Mouse (Mus musculus): Measurements from ENCODE around the gene Snx11. TPM values are rescaled to one million over a fixed set of nuclear protein-coding genes. Genes with fewer than 3 reads are reported as not detected.

Gene Snx11
- total and polyA plus RNA-seq, 3 experiments = 9.9 to 19.9 (median 18.9) TPM

DNA sequence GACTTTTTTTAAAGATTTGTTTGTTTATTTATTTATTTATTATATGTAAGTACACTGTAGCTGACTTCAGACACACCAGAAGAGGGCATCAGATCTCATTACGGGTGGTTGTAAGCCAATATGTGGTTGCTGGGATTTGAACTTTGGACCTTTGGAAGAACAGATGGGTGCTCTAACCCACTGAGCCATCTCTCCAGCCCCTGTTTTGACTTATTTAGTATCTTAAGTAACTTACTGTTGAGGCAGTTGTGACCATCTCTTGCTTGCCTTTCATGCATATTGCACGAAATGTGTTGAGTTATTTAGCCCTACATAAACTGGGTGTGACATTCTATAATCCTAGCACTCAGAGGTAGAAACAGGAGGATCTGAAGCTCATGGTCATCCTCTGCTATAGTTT lies 22.2 kb upstream of the Snx11 start:
- DNase-seq (ENCODE audit: low spot score) (no peak), ATAC-seq (ENCODE audit: extremely low read depth, insufficient number of reproducible peaks, low FRiP score, poor library complexity, severe bottlenecking) (no peak)
- H3K36me3 ChIP-seq (replicated peaks) = peaks cover 83% of the 10 kb centered on the region
- H3K27me3 ChIP-seq (ENCODE audit: insufficient read depth, low read length) = no peaks in the 10 kb centered on the region
- no peaks in the 10 kb centered on the region for H3K9me3 ChIP-seq (replicated peaks)
- peaks cover 11% of the 10 kb centered on the region for H3K4me1 ChIP-seq (ENCODE audit: insufficient read depth, low read depth, low read length)
- TF ChIP-seq GATA1 (IDR thresholded peaks at IDR 0.05; ENCODE audit: borderline replicate concordance, low read length) (no peak), CTCF (IDR thresholded peaks at IDR 0.05; ENCODE audit: low read depth, low read length) (no peak), POLR2AphosphoS5 (IDR thresholded peaks at IDR 0.05; ENCODE audit: insufficient replicate concordance, low read depth, low read length) (no peak), TAL1 (conservative IDR thresholded peaks at IDR 0.05; ENCODE audit: low read depth, low read length) (no peak), GATA2 (IDR thresholded peaks at IDR 0.05; ENCODE audit: borderline replicate concordance, low read depth, low read length) (no peak)
- no peak overlapping the region for H3K4me3 ChIP-seq (ENCODE audit: low read depth, low read length)

DNA sequence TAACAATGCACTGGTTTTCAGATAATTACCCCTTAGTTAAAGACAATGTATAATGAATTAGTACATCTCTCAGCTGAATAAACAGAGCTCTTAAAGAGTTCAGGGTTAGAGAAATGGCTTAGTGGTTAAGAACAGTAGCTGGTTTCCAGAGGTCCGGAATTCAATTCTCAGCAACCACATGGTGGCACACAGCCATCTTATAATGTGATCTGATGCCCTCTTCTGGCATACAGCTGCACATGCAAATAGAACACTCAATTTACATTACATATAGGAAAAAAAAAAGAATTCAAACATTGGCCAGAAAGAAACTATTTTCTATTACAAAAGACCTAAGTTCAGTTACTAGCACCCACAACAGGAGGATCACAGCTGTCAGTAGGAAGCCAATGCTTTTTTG lies 19.2 kb upstream of the Snx11 start:
- Histone ChIP-seq H3K9me3 (replicated peaks) (no peaks in the 10 kb centered on the region), H3K4me3 (ENCODE audit: low read depth, low read length) (no peak overlapping the region), H3K4me1 (ENCODE audit: insufficient read depth, low read depth, low read length) (peaks cover 17% of the 10 kb centered on the region), H3K36me3 (replicated peaks) (peaks cover 70% of the 10 kb centered on the region), H3K27me3 (ENCODE audit: insufficient read depth, low read length) (no peaks in the 10 kb centered on the region)
- TF ChIP-seq CTCF (IDR thresholded peaks at IDR 0.05; ENCODE audit: low read depth, low read length) (no peak), GATA2 (IDR thresholded peaks at IDR 0.05; ENCODE audit: borderline replicate concordance, low read depth, low read length) (no peak), POLR2AphosphoS5 (IDR thresholded peaks at IDR 0.05; ENCODE audit: insufficient replicate concordance, low read depth, low read length) (no peak), GATA1 (IDR thresholded peaks at IDR 0.05; ENCODE audit: borderline replicate concordance, low read length) (no peak), TAL1 (conservative IDR thresholded peaks at IDR 0.05; ENCODE audit: low read depth, low read length) (no peak)
- no peak for ATAC-seq (ENCODE audit: extremely low read depth, insufficient number of reproducible peaks, low FRiP score, poor library complexity, severe bottlenecking)
- DNase-seq (ENCODE audit: low spot score) = no peak

DNA sequence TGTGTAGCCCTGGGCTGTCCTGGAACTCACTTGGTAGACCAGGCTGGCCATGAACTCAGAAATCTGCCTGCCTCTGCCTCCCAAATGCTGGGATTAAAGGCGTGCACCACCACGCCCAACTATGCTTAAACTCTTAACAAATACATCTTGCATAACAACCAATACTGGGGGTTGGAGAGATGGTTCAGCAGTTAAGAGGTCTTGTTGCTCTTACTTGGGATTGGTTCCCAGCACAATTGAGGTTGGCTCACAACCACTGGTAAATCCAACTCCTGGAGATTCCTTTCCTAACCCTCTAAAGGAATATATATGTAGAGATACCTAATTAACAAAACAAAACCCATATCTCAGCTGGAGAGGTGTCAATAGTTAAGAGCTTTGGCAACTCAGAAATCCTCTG lies 18.7 kb upstream of the Snx11 start:
- TF ChIP-seq POLR2AphosphoS5 (IDR thresholded peaks at IDR 0.05; ENCODE audit: insufficient replicate concordance, low read depth, low read length) = no peak
- no peak for TF ChIP-seq CTCF (IDR thresholded peaks at IDR 0.05; ENCODE audit: low read depth, low read length)
- no peak for TF ChIP-seq GATA1 (IDR thresholded peaks at IDR 0.05; ENCODE audit: borderline replicate concordance, low read length)
- no peak for TF ChIP-seq GATA2 (IDR thresholded peaks at IDR 0.05; ENCODE audit: borderline replicate concordance, low read depth, low read length)
- no peak for TF ChIP-seq TAL1 (conservative IDR thresholded peaks at IDR 0.05; ENCODE audit: low read depth, low read length)
- no peak for ATAC-seq (ENCODE audit: extremely low read depth, insufficient number of reproducible peaks, low FRiP score, poor library complexity, severe bottlenecking)
- Histone ChIP-seq H3K4me3 (ENCODE audit: low read depth, low read length) (no peak overlapping the region), H3K27me3 (ENCODE audit: insufficient read depth, low read length) (no peaks in the 10 kb centered on the region), H3K9me3 (replicated peaks) (no peaks in the 10 kb centered on the region), H3K36me3 (replicated peaks) (peaks cover 68% of the 10 kb centered on the region), H3K4me1 (ENCODE audit: insufficient read depth, low read depth, low read length) (peaks cover 15% of the 10 kb centered on the region)
- no peak for DNase-seq (ENCODE audit: low spot score)

DNA sequence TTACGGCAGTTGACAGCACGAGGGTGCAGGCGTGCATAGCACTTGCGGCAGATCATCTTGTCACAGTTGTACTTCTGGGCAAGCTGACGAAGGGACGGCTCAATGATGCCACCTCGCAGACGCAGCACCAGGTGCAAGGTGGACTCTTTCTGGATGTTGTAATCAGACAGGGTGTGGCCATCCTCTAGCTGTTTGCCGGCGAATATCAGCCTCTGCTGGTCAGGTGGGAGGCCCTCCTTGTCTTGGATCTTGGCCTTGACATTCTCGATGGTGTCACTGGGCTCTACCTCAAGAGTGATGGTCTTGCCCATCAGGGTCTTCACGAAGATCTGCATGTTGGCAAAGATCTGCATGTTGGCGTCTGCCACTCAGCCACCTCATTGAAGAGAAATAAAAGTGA lies 18.1 kb upstream of the Snx11 start:
- no peak for TF ChIP-seq TAL1 (conservative IDR thresholded peaks at IDR 0.05; ENCODE audit: low read depth, low read length)
- no peak for TF ChIP-seq POLR2AphosphoS5 (IDR thresholded peaks at IDR 0.05; ENCODE audit: insufficient replicate concordance, low read depth, low read length)
- TF ChIP-seq CTCF (IDR thresholded peaks at IDR 0.05; ENCODE audit: low read depth, low read length) = no peak
- TF ChIP-seq GATA1 (IDR thresholded peaks at IDR 0.05; ENCODE audit: borderline replicate concordance, low read length) = no peak
- TF ChIP-seq GATA2 (IDR thresholded peaks at IDR 0.05; ENCODE audit: borderline replicate concordance, low read depth, low read length) = no peak

DNA sequence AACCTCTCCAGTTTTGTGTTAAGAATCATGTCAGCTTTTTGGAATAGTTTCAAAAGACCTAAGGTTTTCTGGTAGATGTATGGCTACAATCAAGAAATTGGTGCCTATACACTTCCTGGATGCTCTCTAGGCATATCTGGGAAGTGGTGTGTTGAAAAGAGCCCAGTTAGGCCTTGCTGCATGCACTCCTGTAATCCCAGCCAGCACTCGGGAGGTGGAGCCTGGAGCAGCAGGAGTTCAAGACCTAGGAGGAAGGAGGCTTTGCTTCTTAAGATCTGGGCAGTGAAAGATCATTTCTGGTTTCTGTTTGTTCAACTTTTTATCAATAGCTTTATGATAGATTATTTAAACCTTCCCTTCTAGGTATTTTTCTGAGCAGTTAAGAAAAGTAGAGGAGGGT lies 13.3 kb upstream of the Snx11 start:
- TF ChIP-seq CTCF (IDR thresholded peaks at IDR 0.05; ENCODE audit: low read depth, low read length) = no peak
- no peak for TF ChIP-seq GATA1 (IDR thresholded peaks at IDR 0.05; ENCODE audit: borderline replicate concordance, low read length)
- DNase-seq (ENCODE audit: low spot score) (no peak), ATAC-seq (ENCODE audit: extremely low read depth, insufficient number of reproducible peaks, low FRiP score, poor library complexity, severe bottlenecking) (no peak)
- no peaks in the 10 kb centered on the region for H3K27me3 ChIP-seq (ENCODE audit: insufficient read depth, low read length)
- no peaks in the 10 kb centered on the region for H3K9me3 ChIP-seq (replicated peaks)
- H3K4me1 ChIP-seq (ENCODE audit: insufficient read depth, low read depth, low read length) = peaks cover 29% of the 10 kb centered on the region
- peaks cover 24% of the 10 kb centered on the region for H3K36me3 ChIP-seq (replicated peaks)
- peak overlapping the region; percentile 90; the same call in 1 of the 2 replicates for H3K4me3 ChIP-seq (ENCODE audit: low read depth, low read length)

More for the DNA sequence above, 18.1 kb upstream of the Snx11 start:
- H3K27me3 ChIP-seq (ENCODE audit: insufficient read depth, low read length) = no peaks in the 10 kb centered on the region
- no peak for DNase-seq (ENCODE audit: low spot score)
- ATAC-seq (ENCODE audit: extremely low read depth, insufficient number of reproducible peaks, low FRiP score, poor library complexity, severe bottlenecking) = no peak
- no peaks in the 10 kb centered on the region for H3K9me3 ChIP-seq (replicated peaks)
- peaks cover 64% of the 10 kb centered on the region for H3K36me3 ChIP-seq (replicated peaks)
- H3K4me1 ChIP-seq (ENCODE audit: insufficient read depth, low read depth, low read length) = peaks cover 18% of the 10 kb centered on the region
- no peak overlapping the region for H3K4me3 ChIP-seq (ENCODE audit: low read depth, low read length)

DNA sequence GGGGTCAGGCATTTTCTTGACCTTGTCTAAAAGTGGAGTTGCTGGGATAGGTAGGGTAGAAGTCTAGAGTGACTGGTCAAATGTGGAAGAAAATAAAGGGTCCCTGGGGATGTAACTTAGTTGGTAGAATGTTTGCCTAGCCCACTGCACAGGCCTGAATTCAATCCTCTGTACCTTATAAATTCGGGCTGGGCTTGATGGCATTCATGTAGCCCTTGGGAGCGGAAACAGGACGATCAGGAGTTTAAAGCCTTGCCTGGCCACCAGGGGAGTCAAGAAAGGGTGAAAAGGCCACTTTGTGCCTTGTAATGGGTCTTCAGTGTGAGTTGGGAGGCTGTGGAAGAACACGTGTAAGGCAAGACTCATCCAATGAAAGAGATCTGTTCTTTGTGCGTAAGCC lies 12.6 kb upstream of the Snx11 start:
- DNase-seq (ENCODE audit: low spot score) (peak; percentile 16), ATAC-seq (ENCODE audit: extremely low read depth, insufficient number of reproducible peaks, low FRiP score, poor library complexity, severe bottlenecking) (no peak)
- TF ChIP-seq CTCF (IDR thresholded peaks at IDR 0.05; ENCODE audit: low read depth, low read length) (no peak), GATA1 (IDR thresholded peaks at IDR 0.05; ENCODE audit: borderline replicate concordance, low read length) (no peak), TAL1 (conservative IDR thresholded peaks at IDR 0.05; ENCODE audit: low read depth, low read length) (no peak), GATA2 (IDR thresholded peaks at IDR 0.05; ENCODE audit: borderline replicate concordance, low read depth, low read length) (no peak), POLR2AphosphoS5 (IDR thresholded peaks at IDR 0.05; ENCODE audit: insufficient replicate concordance, low read depth, low read length) (no peak)
- Histone ChIP-seq H3K9me3 (replicated peaks) (no peaks in the 10 kb centered on the region), H3K4me3 (ENCODE audit: low read depth, low read length) (peak overlapping the region; percentile 90), H3K27me3 (ENCODE audit: insufficient read depth, low read length) (no peaks in the 10 kb centered on the region), H3K4me1 (ENCODE audit: insufficient read depth, low read depth, low read length) (peaks cover 24% of the 10 kb centered on the region), H3K36me3 (replicated peaks) (peaks cover 19% of the 10 kb centered on the region)

Data from G1E (cell line).